Mouse (Mus musculus): ENCODE data around the gene Gm20388.
"Not testable (repeated sequence)": the region's sequence is repeated elsewhere in the genome, so short reads cannot be mapped to it uniquely, and the experiment has no call there.

Gm20388 gene

DNA sequence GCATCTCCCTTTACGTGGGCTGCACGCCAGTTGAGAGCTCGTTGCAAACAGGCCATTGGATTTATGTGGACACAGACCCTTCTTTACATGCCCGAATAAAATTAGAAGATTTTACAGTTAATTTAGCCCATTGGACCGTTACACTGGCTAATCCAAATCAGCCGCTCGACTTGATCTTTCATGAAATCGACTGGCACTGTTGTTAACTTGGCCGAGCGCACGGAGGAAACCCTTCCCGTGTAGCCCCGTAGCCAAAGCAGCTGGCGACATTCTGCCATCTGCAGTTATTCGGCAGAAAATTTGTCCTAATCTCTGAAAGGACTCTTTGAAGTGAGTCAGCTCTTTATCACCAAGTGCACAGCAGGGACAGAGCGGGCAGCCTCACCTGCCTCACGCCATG lies 1379.9 kb downstream of the Gm20388 start:
- no peak for DNase-seq (ENCODE audit: low read depth, low spot score)

DNA sequence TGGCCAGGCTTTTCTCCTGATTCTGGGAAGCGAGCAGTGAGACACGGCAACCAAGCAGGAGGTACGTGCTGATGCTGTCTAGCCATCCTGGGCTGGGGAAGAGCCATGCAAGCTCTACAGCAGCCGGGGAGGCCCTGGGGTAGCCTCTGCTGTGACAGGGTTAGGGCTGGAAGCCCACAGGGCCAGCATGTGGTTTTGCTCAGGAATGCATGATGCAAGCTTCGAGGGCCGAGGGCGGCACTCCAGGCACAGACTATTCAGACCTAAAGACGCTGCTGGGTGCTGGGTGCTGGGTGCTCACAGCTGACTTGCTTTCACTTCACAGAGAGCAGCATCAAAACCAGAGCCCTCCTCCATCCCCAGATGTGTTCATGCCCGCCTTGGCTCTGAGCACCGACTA lies 1382.8 kb downstream of the Gm20388 start:
- no peak for DNase-seq (ENCODE audit: low read depth, low spot score)

DNA sequence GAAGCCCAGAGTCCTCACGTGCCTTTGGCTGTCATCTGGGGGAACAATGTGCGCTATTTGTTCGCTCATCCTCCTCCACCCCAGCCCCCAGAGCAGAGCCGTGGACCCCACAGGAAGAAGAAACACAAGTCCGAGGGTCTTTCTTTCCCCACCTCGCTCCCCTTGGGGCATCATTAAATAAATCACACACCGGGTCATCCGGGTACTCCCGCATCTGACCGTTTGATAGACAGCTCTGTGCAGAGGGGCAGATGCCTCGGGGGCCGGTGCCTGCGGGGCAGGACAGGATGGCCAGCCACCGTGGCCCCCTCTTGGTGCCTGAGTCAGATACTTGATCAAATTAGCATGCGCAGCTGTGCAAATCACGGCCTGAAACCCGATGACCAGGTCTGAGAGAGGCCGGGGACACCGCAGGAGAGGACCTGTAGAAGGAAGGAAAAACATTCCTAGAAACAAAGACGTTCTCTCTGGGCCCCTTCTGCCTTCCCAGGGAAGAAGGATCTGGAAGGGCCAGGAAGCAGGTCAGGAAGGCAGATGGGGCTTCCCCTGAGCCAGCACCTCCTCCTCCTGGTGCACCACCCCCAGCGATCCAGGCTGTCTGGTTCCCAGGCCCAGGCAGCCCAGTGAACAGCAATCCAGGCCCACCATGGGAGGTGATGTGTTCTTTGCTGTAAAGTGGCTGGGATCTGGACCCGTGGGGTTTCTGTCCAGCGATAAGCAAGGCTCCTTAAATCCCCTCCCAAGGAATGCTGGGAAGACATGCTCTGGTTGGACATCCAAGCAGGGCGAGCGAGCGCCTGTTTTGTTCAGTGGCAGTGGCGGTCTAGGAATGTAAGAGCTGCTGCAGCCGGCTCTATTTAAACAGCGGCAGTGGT lies 1383.8 kb downstream of the Gm20388 start:
- DNase-seq (ENCODE audit: low read depth, low spot score), result no peak

DNA sequence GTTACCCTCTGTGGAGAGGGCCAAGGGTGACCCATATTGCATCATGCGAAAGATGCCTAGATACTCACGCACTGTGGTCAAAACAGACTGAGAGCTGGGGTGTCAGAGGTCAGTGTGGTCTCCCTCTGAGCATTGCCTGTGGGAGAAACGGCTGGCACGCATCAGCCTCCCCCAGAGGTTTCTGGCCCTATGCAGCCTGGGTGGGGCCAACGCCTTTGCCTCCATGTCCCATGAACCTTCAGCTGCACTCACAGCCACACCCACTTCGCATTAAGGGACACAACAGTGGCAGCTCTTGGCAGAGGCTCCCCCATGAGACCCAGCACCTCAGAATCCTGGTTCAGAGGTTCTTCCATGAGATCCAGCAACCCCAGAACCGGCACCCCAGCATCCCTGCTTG lies 1385.4 kb downstream of the Gm20388 start:
- DNase-seq (ENCODE audit: low read depth, low spot score), result no peak

DNA sequence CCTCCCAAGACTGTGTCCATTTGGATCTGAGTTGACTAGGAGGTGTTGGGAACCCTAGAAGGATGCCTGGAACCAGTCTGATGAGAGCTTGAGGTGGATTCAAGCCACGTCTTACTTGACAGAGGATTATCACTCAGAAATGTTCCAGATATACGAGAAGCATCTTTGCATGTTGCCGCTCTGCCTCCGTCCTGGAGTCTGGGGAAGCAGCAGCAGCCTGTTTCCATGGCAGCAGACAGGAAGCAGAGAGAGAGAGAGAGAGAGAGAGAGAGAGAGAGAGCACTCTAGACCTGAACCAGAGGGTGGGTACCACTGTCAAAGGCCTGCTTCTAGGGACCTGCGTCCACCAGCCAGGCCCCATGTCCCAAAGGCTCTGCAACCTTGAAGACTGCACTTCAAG lies 1386.0 kb downstream of the Gm20388 start:
- no peak for DNase-seq (ENCODE audit: low read depth, low spot score)

DNA sequence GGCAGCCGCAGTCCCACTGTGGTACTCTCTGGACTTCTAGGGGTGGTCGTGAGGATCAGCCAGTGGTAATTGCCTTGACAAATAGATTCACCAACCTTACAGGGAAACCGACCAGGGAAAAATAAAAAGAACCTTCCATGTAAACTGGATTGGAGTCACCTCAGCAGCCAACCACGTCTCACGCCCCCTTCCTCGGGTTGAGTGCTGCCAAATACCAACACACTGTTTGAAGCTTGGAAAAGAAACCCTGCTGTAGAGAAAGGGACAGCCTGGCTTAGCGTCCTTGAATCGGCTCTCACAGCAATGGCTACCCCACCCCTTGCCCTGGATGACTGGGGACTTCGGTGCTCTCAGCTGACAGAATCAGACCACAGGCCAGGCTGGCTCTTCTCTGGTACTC lies 1386.7 kb downstream of the Gm20388 start:
- no peak for DNase-seq (ENCODE audit: low read depth, low spot score)

DNA sequence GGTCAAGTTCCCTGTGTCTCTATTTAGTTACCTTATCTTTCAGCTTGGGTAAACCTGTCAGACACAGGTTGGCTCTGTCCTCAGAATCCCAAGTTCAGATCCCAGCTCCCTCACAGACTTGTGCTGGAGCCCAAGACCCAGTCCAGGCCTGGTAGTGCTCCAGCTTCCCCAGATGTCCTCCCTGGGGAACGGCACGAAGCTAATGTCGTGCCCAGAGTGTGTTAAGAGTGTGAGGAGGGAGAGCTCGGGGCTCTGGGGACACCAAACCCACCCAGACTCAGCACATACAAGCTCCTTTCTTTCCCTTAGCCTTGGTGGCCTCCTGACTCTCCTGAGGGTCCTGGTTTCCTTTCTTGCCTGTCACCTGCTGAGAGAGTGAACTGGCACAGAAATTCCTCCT lies 1389.4 kb downstream of the Gm20388 start:
- no peak for DNase-seq (ENCODE audit: low read depth, low spot score)

DNA sequence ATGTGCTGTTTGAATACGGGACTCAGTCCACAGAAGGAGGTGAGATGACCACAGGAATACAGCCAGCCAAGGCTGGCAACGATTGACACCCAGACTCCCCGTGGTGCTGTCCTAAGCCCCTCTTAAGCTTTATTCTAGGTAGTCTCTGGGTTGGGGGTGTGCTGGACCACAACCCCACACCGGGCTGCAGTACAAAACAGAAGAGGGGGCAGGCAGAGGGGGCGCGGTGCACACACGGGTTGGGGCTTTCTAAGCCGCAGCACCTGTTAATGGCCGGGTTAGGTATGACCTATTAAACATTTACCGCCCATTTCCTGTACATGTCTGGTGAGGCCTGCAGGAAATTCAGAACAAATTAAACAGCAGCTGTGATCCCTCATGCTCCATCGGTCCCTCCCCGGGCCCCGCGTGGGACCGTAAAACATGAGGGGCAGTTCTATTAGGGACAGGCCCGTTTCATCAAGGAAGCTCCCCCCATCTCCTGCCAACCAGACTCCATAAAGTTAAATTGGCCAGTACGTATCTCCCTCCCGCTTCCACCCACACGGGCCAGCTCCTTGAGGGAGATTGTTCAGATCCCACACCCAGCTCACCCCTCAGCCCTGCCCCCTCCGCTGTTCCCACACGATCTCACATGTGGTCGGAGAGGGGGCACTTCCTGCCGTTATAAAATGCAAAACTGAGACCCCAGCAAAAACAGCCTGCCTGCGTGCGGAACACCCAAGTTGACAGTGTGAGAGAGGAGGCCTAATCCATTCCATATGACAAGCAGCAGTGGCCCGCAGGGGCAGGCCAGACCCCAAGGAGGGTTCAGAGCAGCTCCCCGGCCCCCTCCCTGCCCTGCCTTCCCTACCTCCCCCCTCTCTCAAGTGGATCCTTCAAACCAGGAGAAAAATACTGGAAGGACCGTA lies 1390.1 kb downstream of the Gm20388 start:
- no peak for DNase-seq (ENCODE audit: low read depth, low spot score)

DNA sequence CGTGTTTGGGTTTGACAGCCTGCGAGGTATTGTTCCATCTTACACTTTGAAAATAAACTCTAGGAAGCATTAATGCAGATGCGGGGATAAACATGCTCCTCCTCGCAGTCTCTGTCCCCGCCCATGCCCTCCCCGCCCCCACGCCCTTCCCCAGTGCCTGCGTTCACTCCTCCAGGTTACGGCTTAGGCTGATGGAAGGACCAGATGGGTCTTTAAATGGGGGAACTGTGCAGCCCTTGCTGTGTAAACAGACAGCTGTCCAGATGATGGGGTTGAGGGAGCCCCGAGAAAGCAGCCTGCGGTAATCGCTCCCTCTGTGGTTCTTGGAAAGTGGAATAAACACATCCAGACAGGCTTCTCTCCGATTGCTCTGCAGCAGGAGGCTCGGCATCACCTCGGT lies 1390.8 kb downstream of the Gm20388 start:
- DNase-seq (ENCODE audit: low read depth, low spot score), result no peak

DNA sequence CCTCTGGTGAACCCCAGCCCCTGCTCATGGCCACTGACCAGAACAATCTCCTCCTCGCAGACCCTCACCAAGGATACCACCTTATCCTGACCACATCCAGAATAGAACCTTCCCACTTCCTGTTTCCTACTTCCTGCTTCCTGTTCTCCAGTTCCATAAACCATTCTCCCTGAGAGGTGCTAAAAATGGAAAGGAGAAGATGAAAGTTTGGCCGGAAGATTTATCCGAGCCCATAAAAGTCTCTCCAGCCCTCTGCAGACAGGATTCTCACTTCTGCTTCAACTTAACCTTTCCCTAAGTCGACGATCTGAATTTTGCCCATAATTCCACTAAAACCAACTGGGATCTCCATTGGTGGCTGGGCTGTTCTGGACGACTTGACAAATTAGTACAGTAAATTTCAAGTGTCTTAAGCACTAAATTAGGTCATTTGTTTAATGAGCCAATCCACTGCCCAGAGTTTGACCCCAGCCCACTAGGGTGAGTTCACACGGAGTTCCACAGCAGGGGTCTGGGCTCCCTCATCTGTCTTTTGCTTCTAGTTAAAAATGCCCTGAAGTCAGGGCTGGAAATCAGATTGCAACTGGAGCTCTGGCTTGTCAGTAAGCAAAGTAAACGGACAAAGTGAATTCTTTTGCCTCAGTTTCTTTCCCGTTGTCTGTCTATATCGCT lies 1391.5 kb downstream of the Gm20388 start:
- DNase-seq (ENCODE audit: low read depth, low spot score), result no peak

DNA sequence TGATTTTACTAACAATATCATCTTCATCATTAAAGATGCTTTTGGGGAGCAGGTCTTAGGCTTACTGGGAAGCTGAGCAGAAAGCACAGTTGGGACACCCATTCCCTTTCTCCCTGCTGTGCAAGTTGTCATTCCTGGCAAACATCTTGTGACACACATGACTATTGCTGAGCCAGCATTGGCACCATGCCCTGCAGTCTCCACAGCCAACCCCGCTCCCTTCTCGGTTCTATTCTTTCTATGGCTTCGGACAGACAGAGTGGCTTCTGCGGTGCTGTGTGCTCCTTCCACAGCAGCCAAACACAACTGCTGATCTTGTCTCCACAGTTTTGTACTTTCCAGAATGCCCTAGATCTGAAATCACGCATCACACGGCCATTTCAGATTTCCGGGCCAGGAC lies 1397.1 kb downstream of the Gm20388 start:
- DNase-seq (ENCODE audit: low read depth, low spot score), result no peak

DNA sequence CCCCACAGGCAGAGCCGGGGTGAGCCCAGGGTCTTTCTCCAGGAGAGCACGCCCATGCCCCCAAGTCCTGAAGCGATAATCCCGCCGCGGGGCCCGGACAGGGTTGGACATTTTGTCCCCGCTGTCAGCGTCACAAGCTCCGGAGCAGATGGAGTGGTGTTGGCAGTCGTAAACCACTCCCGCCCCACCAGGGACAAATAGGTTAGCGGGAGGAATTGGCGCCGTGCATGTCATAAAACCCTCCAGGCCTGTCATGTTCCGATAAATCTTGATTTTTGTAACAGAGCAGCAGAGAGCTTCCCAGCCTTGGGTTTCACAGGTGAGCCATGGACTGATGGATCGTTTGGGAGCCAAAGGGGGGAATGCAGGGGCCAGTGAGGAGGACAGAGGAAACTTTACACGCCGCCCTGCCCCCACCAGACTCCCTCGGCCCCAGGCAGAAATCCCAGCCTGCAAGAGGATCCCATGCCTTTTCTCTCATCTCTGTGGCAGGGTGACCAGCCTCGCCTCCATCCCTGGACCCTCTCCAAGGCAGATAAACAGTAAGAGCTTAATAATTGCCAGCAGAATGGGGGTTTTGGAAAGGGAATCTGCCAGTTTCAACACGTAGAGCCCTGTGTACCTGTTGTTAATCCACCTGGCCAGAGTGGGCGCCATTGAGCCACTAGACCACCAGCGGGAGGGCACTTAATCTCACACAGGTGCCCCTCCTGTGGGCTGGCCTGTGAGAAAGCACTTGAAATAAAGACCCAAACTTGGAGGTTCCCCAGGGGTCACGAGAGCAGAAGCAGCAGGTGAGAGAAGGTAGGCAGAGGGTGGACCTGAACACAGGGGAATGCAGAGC lies 1400.6 kb downstream of the Gm20388 start:
- DNase-seq (ENCODE audit: low read depth, low spot score), result no peak

DNA sequence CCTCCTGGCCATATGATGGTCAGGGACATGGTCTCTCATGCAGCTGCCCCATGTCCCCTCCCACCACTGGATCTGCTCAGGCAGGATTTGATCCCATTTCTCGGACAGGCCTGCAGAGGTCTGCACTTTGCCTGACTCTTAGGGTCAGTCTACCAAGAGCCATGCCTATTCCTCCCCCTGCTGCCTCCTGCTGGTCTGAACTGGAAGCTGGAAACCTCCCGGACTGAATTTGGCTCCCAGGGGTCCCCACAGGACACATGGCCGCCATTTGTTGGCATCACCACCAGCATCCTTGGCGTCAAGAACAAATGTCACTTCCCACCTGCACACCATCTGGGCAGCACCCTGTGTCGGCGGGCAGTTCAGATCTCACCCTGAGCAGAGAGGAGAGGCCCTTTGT lies 1402.8 kb downstream of the Gm20388 start:
- DNase-seq (ENCODE audit: low read depth, low spot score), result no peak

DNA sequence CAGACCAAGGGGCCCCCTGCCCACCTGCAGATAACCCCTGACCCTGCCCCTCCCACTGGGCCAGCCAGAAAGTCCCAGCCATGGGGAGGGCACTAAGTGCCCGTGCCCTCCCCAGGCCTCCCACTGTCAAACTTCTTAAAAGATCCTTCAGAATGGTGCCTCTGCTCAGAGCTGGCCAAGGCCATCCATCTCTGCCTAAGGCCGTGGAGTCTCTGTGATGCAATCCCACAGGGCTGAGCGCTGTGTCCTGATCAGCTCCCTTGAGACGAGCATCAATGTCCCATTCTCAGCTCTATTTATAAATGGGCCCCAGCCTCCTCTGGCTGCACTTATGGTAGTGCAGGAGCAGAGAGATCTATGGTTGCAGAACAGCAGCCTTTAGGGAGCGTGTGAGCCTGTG lies 1403.4 kb downstream of the Gm20388 start:
- no peak for DNase-seq (ENCODE audit: low read depth, low spot score)

DNA sequence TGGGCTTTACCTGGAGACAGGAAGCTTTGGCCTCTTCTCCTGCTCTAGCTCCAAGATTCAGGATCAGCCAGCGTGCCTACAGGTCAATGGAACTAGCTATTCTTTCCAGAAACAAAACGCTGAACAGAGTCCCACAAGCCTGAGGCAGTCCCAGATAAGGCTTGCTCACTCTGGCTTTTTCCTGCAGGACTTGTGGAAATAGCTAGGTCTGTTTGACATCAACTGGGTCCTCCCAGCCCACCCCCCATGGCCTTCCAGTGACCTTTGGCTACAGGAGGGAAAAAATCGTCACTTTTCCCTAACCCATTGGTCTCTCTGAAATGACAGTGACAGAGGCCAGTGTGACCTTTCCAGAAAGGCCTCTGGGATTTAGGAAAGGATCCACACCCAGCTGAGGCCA lies 1404.9 kb downstream of the Gm20388 start:
- DNase-seq (ENCODE audit: low read depth, low spot score), result no peak

DNA sequence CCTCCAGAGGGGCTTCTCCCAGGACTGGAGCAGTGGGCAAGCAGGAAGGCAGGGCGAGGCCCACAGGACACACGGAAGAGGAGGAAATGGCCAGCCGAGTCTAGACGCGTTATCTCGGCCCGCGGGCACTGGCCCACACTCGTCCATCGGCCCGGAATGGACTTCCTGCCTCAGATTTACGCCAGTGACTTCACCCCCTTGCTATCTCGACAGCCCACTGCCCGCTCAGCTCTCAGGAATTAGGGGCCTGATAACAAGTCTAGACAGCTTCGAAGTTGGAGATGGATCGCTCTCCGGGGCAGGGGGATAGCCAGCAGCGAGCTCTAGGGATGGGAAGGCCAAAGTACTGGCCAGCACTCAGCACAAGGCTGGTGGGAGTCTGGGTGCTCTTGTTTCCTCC lies 1405.4 kb downstream of the Gm20388 start:
- no peak for DNase-seq (ENCODE audit: low read depth, low spot score)

DNA sequence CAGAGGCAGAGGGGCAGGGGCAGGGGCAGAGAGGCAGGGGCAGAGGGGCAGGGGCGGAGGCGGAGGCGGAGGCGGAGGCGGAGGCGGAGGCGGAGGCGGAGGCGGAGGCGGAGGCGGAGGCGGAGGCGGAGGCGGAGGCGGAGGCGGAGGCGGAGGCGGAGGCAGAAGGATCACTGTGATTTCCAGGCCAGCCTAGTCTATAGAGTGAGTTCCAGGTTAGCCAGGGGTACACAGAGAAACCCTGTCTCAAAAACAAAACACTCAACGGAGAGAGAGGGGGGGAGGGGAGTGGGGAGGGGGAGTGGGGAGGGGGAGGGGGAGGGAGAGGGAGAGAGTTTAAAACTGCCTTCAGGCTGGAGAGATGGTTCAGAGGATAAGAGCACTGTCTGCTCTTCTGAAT lies 1408.1 kb downstream of the Gm20388 start:
- not testable (repeated sequence) for DNase-seq (ENCODE audit: low read depth, low spot score)

DNA sequence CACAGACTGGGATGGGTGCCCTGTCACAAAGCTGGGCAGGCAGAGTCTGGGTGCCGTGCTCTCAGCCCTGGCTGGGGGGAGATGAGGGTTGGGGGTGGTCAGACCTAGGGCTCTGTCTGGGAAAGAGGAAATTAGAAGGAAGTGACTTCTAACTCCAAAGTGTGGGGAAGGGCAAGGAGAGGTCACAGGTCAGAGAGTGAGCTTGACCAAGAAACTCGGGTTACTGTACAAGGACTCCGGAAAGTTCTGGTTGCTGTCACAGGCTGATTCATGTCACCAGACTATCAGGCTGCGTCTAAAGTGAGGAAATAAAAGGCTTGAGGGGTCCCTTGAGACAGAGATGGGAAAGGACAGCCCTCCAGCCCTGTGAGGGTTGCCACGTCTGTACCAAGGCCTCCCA lies 1408.8 kb downstream of the Gm20388 start:
- DNase-seq (ENCODE audit: low read depth, low spot score), result no peak

DNA sequence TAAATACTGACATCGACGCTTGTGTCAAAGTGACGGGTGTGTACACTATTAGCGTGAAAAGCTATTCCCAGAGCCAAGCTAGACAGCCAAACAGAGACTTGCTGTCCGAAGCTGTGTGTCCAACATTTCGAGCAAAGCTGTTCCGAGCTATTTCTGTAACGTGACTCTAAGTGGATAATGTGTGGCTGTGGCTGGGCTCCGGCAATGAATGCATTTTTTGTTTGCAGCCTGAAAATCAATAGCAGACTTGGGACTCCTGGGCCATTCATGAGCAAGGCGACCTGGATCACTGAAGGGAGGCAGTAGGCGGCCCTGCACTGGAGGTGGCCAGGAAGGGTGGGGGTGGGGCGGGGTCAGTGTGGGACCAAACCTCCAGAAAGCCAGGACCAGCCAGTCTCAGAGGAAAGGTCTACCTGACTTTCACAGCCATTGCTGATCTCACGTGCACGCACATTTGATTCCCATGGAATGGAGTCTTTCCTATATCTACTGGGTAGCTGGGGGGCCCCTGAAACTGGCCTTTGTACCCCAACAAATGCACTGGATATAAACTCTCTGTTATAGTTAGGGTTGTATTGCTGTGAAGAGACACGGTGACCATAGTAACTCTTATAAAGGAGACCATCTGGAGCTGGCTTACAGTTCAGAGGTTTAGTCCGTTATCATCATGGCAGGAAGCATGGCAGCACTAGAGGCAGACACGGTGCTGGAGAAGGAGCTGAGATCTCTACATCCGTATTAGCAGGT lies 1415.7 kb downstream of the Gm20388 start:
- DNase-seq (ENCODE audit: low read depth, low spot score), result no peak

DNA sequence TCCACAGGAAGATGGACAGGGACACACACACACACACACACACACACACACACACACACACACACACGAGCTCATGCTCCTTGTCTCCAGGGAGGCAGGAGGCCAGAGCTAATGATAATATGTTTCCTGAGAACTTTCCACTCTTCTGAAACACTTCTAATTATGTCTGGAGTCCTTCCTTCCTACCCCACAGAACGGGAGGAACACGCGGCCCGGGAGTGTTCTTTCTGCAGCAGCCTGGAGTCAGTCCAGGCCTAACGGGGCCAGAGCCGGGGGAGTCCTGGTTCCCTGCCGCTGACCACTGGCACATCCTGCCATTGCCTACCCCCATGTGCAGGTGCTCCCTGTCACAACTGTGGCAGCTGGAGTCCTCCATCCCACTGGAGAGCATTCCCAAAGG lies 1421.8 kb downstream of the Gm20388 start:
- no peak for DNase-seq (ENCODE audit: low read depth, low spot score)

Measured in retina, adult 2 months (tissue).